Comparison of ENCODE assay signal across 9 mouse cellular contexts in the genomic region with DNA sequence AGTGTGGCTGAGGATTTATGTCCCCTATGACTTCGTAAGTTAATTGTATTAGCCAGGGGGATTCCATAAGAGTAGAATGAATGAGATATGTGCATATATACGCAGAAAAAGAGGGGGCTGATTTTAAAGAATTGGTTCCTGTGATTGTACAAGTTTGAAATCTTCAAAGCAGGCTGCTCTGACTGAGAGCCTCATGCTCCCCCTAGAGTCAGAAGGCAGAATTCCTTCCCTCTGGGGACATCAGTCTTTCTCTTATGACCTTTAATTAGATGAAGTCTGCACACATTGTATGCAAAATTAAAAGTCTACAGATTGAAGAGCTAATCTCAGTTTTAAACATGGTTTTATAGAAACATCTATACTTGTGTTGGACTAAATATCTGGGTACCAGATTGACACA.
DNase-seq lines count a peak whose midpoint lies in the region; ATAC-seq and TF ChIP-seq lines count a peak whose summit lies in the region.
"Had no signal": no experiment of that assay in that cellular context is flagged by ENCODE, and none has a peak within 500 bp of the region (broad histone marks: within the 10 kb centered on the region; RNA-seq: fewer than 3 reads in every experiment).

No protein-coding gene starts in this region.

- no peaks in the 10 kb centered on the region for H3K9me3 ChIP-seq in hindbrain, postnatal 0 days (ENCODE audit: low read length)
- no peaks in the 10 kb centered on the region for H3K9me3 ChIP-seq in hindbrain, embryonic 10.5 days
- H3K9me3 ChIP-seq: heart, embryonic 10.5 days had no signal

- H3K4me3 ChIP-seq in hindbrain, postnatal 0 days (ENCODE audit: low read length), result no peak overlapping the region
- H3K4me3 ChIP-seq in hindbrain, embryonic 10.5 days, result no peak overlapping the region
- H3K4me3 ChIP-seq: heart, embryonic 10.5 days had no signal

- H3K4me2 ChIP-seq in hindbrain, postnatal 0 days (ENCODE audit: low read depth, low read length), result no peak overlapping the region

- no peak overlapping the region for H3K27ac ChIP-seq in hindbrain, postnatal 0 days
- no peak overlapping the region for H3K27ac ChIP-seq in hindbrain, embryonic 10.5 days
- H3K27ac ChIP-seq: heart, embryonic 10.5 days had no signal

- H3K4me1 ChIP-seq in hindbrain, postnatal 0 days (ENCODE audit: insufficient read depth, low read length), result no peaks in the 10 kb centered on the region
- H3K4me1 ChIP-seq in hindbrain, embryonic 10.5 days (replicated peaks), result no peaks in the 10 kb centered on the region
- H3K4me1 ChIP-seq: heart, embryonic 10.5 days had no signal

- ATAC-seq in hindbrain, postnatal 0 days, result no peak
- no peak for ATAC-seq in cerebellum, adult (ENCODE audit: insufficient number of reproducible peaks, low FRiP score, low TSS enrichment)
- no peak for ATAC-seq in monocyte, adult 5-6 weeks (replicated peaks; ENCODE audit: insufficient number of reproducible peaks, low FRiP score, low TSS enrichment, poor library complexity, severe bottlenecking)

- no peak overlapping the region for H3K9ac ChIP-seq in hindbrain, postnatal 0 days (replicated peaks; ENCODE audit: low read length)

- TF ChIP-seq CTCF in hindbrain, postnatal 0 days (IDR thresholded peaks at IDR 0.05; ENCODE audit: low read depth), result peak; percentile 60

- H3K27me3 ChIP-seq in hindbrain, postnatal 0 days (ENCODE audit: insufficient read depth, low read length), result no peaks in the 10 kb centered on the region
- no peaks in the 10 kb centered on the region for H3K27me3 ChIP-seq in hindbrain, embryonic 10.5 days (ENCODE audit: insufficient read depth, poor library complexity, severe bottlenecking)

- H3K36me3 ChIP-seq in hindbrain, postnatal 0 days (ENCODE audit: insufficient read depth, low read length), result no peaks in the 10 kb centered on the region
- no peaks in the 10 kb centered on the region for H3K36me3 ChIP-seq in hindbrain, embryonic 10.5 days
- H3K36me3 ChIP-seq: heart, embryonic 10.5 days had no signal

- 51% methylated on average over 2 of the region's 2 CpGs for WGBS in hindbrain, postnatal 0 days
- 63% methylated on average over 2 of the region's 2 CpGs for WGBS in hindbrain, embryonic 10.5 days

- DNase-seq in hindbrain, postnatal 0 days (ENCODE audit: low spot score), result peak; percentile 48
- DNase-seq in hindbrain, embryonic 10.5 days (ENCODE audit: low spot score), result no peak
- peak; percentile 6 to 24 for DNase-seq in right cerebral cortex, adult 2 months (ENCODE audit: low spot score in 2 of 2)
- DNase-seq in right cerebral cortex, postnatal 14 days, result no peak
- DNase-seq in embryo, embryonic 10.5 days (ENCODE audit: low spot score), result peak; percentile 54
- DNase-seq in thymus, postnatal 4 days, result peak; percentile 27

Comparison
In these comparisons a context has a peak if more than half of its experiments do, and no peak if none do; other contexts are left out.
1. DNase-seq: peak in hindbrain, postnatal 0 days (single experiment), right cerebral cortex, adult 2 months (2 of 2), embryo, embryonic 10.5 days (single experiment) and thymus, postnatal 4 days (single experiment); none in hindbrain, embryonic 10.5 days (single experiment) and right cerebral cortex, postnatal 14 days (single experiment).